Mouse (Mus musculus) activated CD4-positive, CD25-positive, alpha-beta regulatory T cell (primary cell): ENCODE data around the gene Fn3krp. TPM values are rescaled to one million over a fixed set of nuclear protein-coding genes. Genes with fewer than 3 reads are reported as not detected.

Experiments used
- polyA plus RNA-seq, 2 experiments: library from polyadenylated mRNA; unstranded; fragments of 100-300 nt; shearing (Covaris generic); gene quantifications; one replicate each; pipeline ENCODE4 v1.2.1; 2017

Gene Fn3krp
- polyA plus RNA-seq = under 1 TPM; 0.27 to 0.43 TPM

GRCm38 (mm10) chr11:121420830-121421552 lies at the start of gene Fn3krp:
TSS of gene Fn3krp (plus strand) at chr11:121421401.

GRCm38 (mm10) chr11:121387750-121388553 lies 33.2 kb upstream of the Fn3krp start, which contains the start of gene Rab40b:
TSS of gene Rab40b (minus strand) at chr11:121388251.

DNA sequence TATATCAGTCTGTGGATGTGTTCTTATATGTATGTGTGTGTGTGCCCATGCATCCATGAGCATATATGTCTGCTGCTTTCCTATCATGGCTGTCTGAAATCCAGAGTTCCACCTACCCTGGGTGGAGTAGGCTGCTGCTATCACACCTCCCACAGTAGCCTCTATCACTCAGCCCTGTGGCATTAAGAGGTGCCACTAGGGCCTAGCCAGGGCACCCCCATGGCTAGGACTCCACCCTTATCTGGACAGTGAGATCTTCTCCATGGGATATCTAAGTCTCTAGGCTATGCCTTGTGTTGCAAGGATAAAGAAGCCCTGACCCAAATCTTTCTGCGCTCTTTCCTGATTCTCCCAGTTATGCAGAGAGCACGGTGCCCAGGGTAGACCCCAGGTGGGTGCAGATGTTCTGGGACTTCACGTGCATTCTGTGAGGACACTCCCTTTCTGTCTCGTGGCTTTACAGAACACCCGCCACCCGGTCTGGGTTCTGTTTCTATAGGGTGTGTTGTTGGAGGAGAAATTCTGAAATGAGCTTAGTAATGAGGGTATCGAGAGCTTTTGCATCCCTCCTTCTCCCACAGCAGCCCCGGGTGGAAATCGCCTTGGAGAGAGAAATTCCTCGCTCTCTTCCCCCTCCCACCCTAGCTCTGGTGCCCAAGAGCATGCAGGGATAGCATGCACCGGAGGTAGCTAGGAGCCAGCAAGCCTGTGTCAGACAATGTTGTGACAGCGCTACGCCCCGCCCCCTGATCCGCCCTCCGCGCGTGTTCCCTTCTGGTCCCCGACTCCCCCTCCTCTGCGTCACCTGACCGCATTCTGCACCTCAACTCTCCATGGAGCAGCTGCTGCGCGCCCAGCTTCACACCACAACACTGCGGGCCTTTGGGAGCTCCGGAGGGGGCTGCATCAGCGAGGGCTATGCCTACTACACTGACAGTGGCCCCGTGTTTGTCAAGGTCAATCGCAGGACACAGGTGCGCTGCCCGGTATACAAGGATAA lies 13.3 kb downstream of the Fn3krp start, which contains the start of gene Fn3k:
Gene Fn3k, plus strand, starts transcription at position 758 of the 1,000 bp plus-strand sequence.

DNA sequence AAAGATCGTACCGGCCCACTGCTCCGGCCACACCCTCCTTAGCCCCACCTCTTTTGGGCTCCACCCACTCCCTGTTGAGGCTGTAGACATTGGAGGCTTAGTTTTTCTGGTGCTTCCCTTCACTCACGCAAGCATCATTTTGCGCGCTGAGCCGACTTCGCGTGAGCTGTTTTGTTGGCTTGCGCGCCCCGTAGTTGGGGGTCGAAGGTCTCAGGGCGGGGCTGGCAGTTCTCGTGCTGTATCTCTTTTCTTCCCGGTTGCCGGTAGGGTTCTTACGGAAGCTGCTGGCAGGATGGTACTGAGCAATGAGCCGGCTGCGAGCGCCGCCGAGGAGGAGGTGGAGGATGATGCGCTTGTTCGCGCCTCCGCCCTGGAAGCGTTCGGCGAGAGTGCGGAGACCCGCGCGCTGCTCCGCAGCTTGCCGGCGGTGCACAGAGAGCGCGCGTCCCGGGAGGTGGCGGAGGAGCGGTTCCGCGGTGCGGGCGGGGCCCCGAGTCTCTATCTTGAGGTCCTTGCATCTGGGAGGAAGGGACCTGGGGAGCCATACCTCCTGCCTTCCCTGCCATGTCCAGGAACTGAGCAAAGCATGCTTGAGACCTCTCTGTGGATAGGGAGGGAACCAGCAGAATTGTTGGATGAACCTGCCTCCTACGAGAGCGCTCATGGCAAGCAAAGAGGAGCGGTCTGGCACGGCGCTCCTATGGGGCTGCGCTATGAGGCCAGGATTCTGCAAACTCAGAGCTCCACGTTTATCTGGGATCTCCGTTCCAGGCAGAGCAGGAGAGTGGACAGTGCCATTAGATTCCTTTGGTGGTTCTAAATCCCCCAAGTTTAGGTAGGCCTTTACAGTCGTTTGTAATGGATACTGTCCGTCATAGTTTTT lies 30.8 kb downstream of the Fn3krp start, which contains the start of gene Tbcd:
Gene Tbcd, plus strand, starts transcription at position 197 of the 883 bp plus-strand sequence.

Other genes with a start within 250 kb of the Fn3krp start
- gene Hexdc, start 217.0 kb upstream of the Fn3krp start, polyA plus RNA-seq = 1 to 10 TPM; 1.1 to 3.1 TPM
- gene Ogfod3, start 216.7 kb upstream of the Fn3krp start, polyA plus RNA-seq = 10 to 100 TPM in 1 of 2 experiments, 1 to 10 TPM in 1; 4.7 to 11.0 TPM
- gene Cybc1, start 192.1 kb upstream of the Fn3krp start, polyA plus RNA-seq = 100 to 1,000 TPM in 1 of 2 experiments, 10 to 100 TPM in 1; 93.0 to 128 TPM
- 10 to 100 TPM; 28.2 to 39.8 TPM for gene Narf, start 184.1 kb upstream of the Fn3krp start, polyA plus RNA-seq
- 10 to 100 TPM; 12.8 to 15.0 TPM for gene Foxk2, start 161.4 kb upstream of the Fn3krp start, polyA plus RNA-seq
- gene Wdr45b, start 67.0 kb upstream of the Fn3krp start, polyA plus RNA-seq = 10 to 100 TPM; 30.8 to 44.6 TPM
- under 1 TPM in 1 of 2 experiments, not detected in 1; 0.58 TPM for gene Rab40b, start 33.1 kb upstream of the Fn3krp start, polyA plus RNA-seq
- under 1 TPM; 0.25 to 0.39 TPM for gene Fn3k, start 13.5 kb downstream of the Fn3krp start, polyA plus RNA-seq
- 10 to 100 TPM; 35.8 to 51.6 TPM for gene Tbcd, start 30.5 kb downstream of the Fn3krp start, polyA plus RNA-seq
- gene Zfp750, start 97.9 kb downstream of the Fn3krp start, polyA plus RNA-seq = under 1 TPM; 0.43 TPM